Mouse (Mus musculus): ENCODE data around the gene Wnt9a.
"Not testable (repeated sequence)": the region's sequence is repeated elsewhere in the genome, so short reads cannot be mapped to it uniquely, and the experiment has no call there.

Gene Wnt9a

GRCm38 (mm10) chr11:59306461-59307421 lies at the start of gene Wnt9a:
Gene Wnt9a, plus strand, starts transcription at chr11:59306928.
- DNase-seq (ENCODE audit: low spot score), result peak; percentile 87

- no peak for DNase-seq (ENCODE audit: low spot score)
Measured at GRCm38 (mm10) chr11:59259647-59260046, 47.1 kb upstream of the Wnt9a start.

- DNase-seq (ENCODE audit: low spot score), result no peak
Measured at GRCm38 (mm10) chr11:59260706-59261493, 45.8 kb upstream of the Wnt9a start.

- DNase-seq (ENCODE audit: low spot score), result no peak
Measured at GRCm38 (mm10) chr11:59262308-59262707, 44.4 kb upstream of the Wnt9a start.

GRCm38 (mm10) chr11:59263870-59264563 lies 42.7 kb upstream of the Wnt9a start:
- peak; percentile 69 for DNase-seq (ENCODE audit: low spot score)

GRCm38 (mm10) chr11:59264593-59264992 lies 42.1 kb upstream of the Wnt9a start:
- no peak for DNase-seq (ENCODE audit: low spot score)

- no peak for DNase-seq (ENCODE audit: low spot score)
Measured at GRCm38 (mm10) chr11:59265154-59265813, 41.4 kb upstream of the Wnt9a start.

GRCm38 (mm10) chr11:59266727-59267126 lies 40.0 kb upstream of the Wnt9a start:
- no peak for DNase-seq (ENCODE audit: low spot score)

GRCm38 (mm10) chr11:59274184-59274583 lies 32.5 kb upstream of the Wnt9a start:
- no peak for DNase-seq (ENCODE audit: low spot score)

GRCm38 (mm10) chr11:59276877-59277276 lies 29.9 kb upstream of the Wnt9a start:
- no peak for DNase-seq (ENCODE audit: low spot score)

- no peak for DNase-seq (ENCODE audit: low spot score)
Measured at GRCm38 (mm10) chr11:59278047-59278446, 28.7 kb upstream of the Wnt9a start.

GRCm38 (mm10) chr11:59282111-59282510 lies 24.6 kb upstream of the Wnt9a start:
- DNase-seq (ENCODE audit: low spot score), result no peak

- peak; percentile 93 for DNase-seq (ENCODE audit: low spot score)
Measured at GRCm38 (mm10) chr11:59282933-59283332, 23.8 kb upstream of the Wnt9a start.

- peak; percentile 46 for DNase-seq (ENCODE audit: low spot score)
Measured at GRCm38 (mm10) chr11:59284146-59284545, 22.6 kb upstream of the Wnt9a start.

GRCm38 (mm10) chr11:59289706-59290105 lies 17.0 kb upstream of the Wnt9a start:
- no peak for DNase-seq (ENCODE audit: low spot score)

- no peak for DNase-seq (ENCODE audit: low spot score)
Measured at GRCm38 (mm10) chr11:59290702-59291303, 15.9 kb upstream of the Wnt9a start, which contains the start of gene Wnt3a. Gene Wnt3a, minus strand, starts transcription at chr11:59290752.

- DNase-seq (ENCODE audit: low spot score), result peak; percentile 86
Measured at GRCm38 (mm10) chr11:59293616-59294015, 13.1 kb upstream of the Wnt9a start.

- DNase-seq (ENCODE audit: low spot score), result peak; percentile 82
Measured at GRCm38 (mm10) chr11:59297941-59298340, 8.8 kb upstream of the Wnt9a start.

- DNase-seq (ENCODE audit: low spot score), result peak; percentile 54
Measured at GRCm38 (mm10) chr11:59300185-59300584, 6.5 kb upstream of the Wnt9a start.

GRCm38 (mm10) chr11:59301053-59301452 lies 5.7 kb upstream of the Wnt9a start:
- DNase-seq (ENCODE audit: low spot score), result not testable (repeated sequence)

Data from MN1 (cell line).